In genomic region chr2:92432299-92433295, GRCm38 (mm10) we compare ENCODE assay signal across 8 mouse cellular contexts. TPM values are rescaled to one million over a fixed set of nuclear protein-coding genes. Genes with fewer than 3 reads are reported as not detected.
DNase-seq lines count a peak whose midpoint lies in the region; ATAC-seq and TF ChIP-seq lines count a peak whose summit lies in the region.

No protein-coding gene starts in this region.

- H3K4me1 ChIP-seq in intestine, postnatal 0 days (replicated peaks; ENCODE audit: control insufficient read depth, insufficient read depth, low read length), result peaks cover 8% of the 10 kb centered on the region
- H3K4me1 ChIP-seq in liver, embryonic 16.5 days (ENCODE audit: control insufficient read depth, low read depth, low read length), result peaks cover 61% of the 10 kb centered on the region
- H3K4me1 ChIP-seq in stomach, embryonic 14.5 days (ENCODE audit: control insufficient read depth, insufficient read depth, low read length), result peaks cover 51% of the 10 kb centered on the region

- no peaks in the 10 kb centered on the region for H3K27me3 ChIP-seq in intestine, postnatal 0 days (replicated peaks; ENCODE audit: control insufficient read depth, insufficient read depth, low read length)
- no peaks in the 10 kb centered on the region for H3K27me3 ChIP-seq in liver, embryonic 16.5 days (ENCODE audit: control insufficient read depth, insufficient read depth, low read depth, low read length)
- no peaks in the 10 kb centered on the region for H3K27me3 ChIP-seq in stomach, embryonic 14.5 days (ENCODE audit: control insufficient read depth, insufficient read depth, low read length)

- no peaks in the 10 kb centered on the region for H3K9me3 ChIP-seq in intestine, postnatal 0 days (ENCODE audit: control insufficient read depth)
- no peaks in the 10 kb centered on the region for H3K9me3 ChIP-seq in liver, embryonic 16.5 days (replicated peaks; ENCODE audit: control insufficient read depth, low read length)
- H3K9me3 ChIP-seq in stomach, embryonic 14.5 days (ENCODE audit: control insufficient read depth, low read depth, low read length), result no peaks in the 10 kb centered on the region

- no peak for TF ChIP-seq CTCF in intestine, postnatal 0 days (IDR thresholded peaks at IDR 0.05; ENCODE audit: low read depth)

- H3K27ac ChIP-seq in intestine, postnatal 0 days (ENCODE audit: low read depth, low read length), result peak overlapping the region; percentile 54; the same call in 1 of the 2 replicates
- H3K27ac ChIP-seq in liver, embryonic 16.5 days (ENCODE audit: low read length), result peak overlapping the region; percentile 57
- no peak overlapping the region; the same call in 1 of the 2 replicates for H3K27ac ChIP-seq in stomach, embryonic 14.5 days (ENCODE audit: low read length)

- peak; percentile 55 to 82 for DNase-seq in adrenal gland, adult (ENCODE audit: inconsistent age in 2 of 2, low spot score in 1 of 2)
- no peak for DNase-seq in adrenal gland, adult 8-10 months
- peak; percentile 72 to 79 for DNase-seq in adrenal gland, postnatal 36 days
- peak; percentile 74 for DNase-seq in gastrocnemius, postnatal 10 days
- no peak for DNase-seq in embryo, embryonic 11 days

- no peaks in the 10 kb centered on the region for H3K36me3 ChIP-seq in intestine, postnatal 0 days (ENCODE audit: control insufficient read depth, insufficient read depth)
- H3K36me3 ChIP-seq in liver, embryonic 16.5 days (ENCODE audit: control insufficient read depth, insufficient read depth), result no peaks in the 10 kb centered on the region
- H3K36me3 ChIP-seq in stomach, embryonic 14.5 days (ENCODE audit: control insufficient read depth, insufficient read depth, low read length), result no peaks in the 10 kb centered on the region

- H3K4me2 ChIP-seq in intestine, postnatal 0 days (replicated peaks; ENCODE audit: low read depth), result peak overlapping the region; percentile 90
- H3K4me2 ChIP-seq in liver, embryonic 16.5 days (ENCODE audit: low read depth, low read length), result peak overlapping the region; percentile 98
- peak overlapping the region; percentile 91 for H3K4me2 ChIP-seq in stomach, embryonic 14.5 days (replicated peaks; ENCODE audit: low read depth, low read length)

- 25% methylated on average over 17 of the region's 17 CpGs for WGBS in intestine, postnatal 0 days
- WGBS in liver, embryonic 16.5 days (ENCODE audit: insufficient replicate concordance), result 38% methylated on average over 17 of the region's 17 CpGs
- WGBS in stomach, embryonic 14.5 days, result 40% methylated on average over 17 of the region's 17 CpGs

- H3K9ac ChIP-seq in intestine, postnatal 0 days (ENCODE audit: low read depth, low read length), result peak overlapping the region; percentile 89
- peak overlapping the region; percentile 84 for H3K9ac ChIP-seq in liver, embryonic 16.5 days (ENCODE audit: low read depth, low read length)
- H3K9ac ChIP-seq in stomach, embryonic 14.5 days (replicated peaks; ENCODE audit: low read depth, low read length), result peak overlapping the region; percentile 79; the same call in 1 of the 2 replicates

- peak overlapping the region; percentile 88 for H3K4me3 ChIP-seq in intestine, postnatal 0 days (ENCODE audit: low read depth, low read length)
- H3K4me3 ChIP-seq in liver, embryonic 16.5 days (ENCODE audit: low read depth, low read length), result peak overlapping the region; percentile 82
- peak overlapping the region; percentile 85 for H3K4me3 ChIP-seq in stomach, embryonic 14.5 days (ENCODE audit: low read depth, low read length)

- no peak for ATAC-seq in intestine, postnatal 0 days
- ATAC-seq in liver, embryonic 16.5 days (ENCODE audit: low read depth), result peak; percentile 2; the same call in 1 of the 2 replicates
- no peak for ATAC-seq in stomach, embryonic 14.5 days (ENCODE audit: insufficient number of reproducible peaks, insufficient read depth, low FRiP score, low read depth)

RNA-seq across cellular contexts. Expression of gene Cry2, which starts 1.2 kb away (rescaled TPM):
- 10 to 100 TPM; 44.0 to 57.9 (median 47.5) TPM for total RNA-seq in adrenal gland, adult 8-10 months (2022)
- total RNA-seq in adrenal gland, postnatal 36 days (2021), result 10 to 100 TPM; 38.4 to 47.8 TPM
- 10 to 100 TPM; 35.7 to 42.7 TPM for total RNA-seq in gastrocnemius, postnatal 10 days (2021)
- polyA plus RNA-seq in intestine, postnatal 0 days (2015; fragmentation: Nextera tagmentation; extraction: Ambion mirVana), result 10.0 and 11.7 TPM in 2 replicates
- 13.6 and 15.0 TPM in 2 replicates for polyA plus RNA-seq in liver, embryonic 16.5 days (2015; fragmentation: Nextera tagmentation; extraction: Ambion mirVana)
- 24.2 and 25.7 TPM in 2 replicates for polyA plus RNA-seq in stomach, embryonic 14.5 days (2014; fragmentation: Nextera tagmentation; extraction: Ambion mirVana)

RNA-seq across cellular contexts. Expression of gene Slc35c1, which starts 27.7 kb away (rescaled TPM):
- total RNA-seq in adrenal gland, adult 8-10 months (2022), result 10 to 100 TPM; 15.7 to 24.0 (median 19.6) TPM
- total RNA-seq in adrenal gland, postnatal 36 days (2021), result 10 to 100 TPM; 14.8 to 24.3 TPM
- 1 to 10 TPM; 5.9 to 6.7 TPM for total RNA-seq in gastrocnemius, postnatal 10 days (2021)
- 51.9 and 59.2 TPM in 2 replicates for polyA plus RNA-seq in intestine, postnatal 0 days (2015; fragmentation: Nextera tagmentation; extraction: Ambion mirVana)
- 10.2 and 12.3 TPM in 2 replicates for polyA plus RNA-seq in liver, embryonic 16.5 days (2015; fragmentation: Nextera tagmentation; extraction: Ambion mirVana)
- polyA plus RNA-seq in stomach, embryonic 14.5 days (2014; fragmentation: Nextera tagmentation; extraction: Ambion mirVana), result 19.2 and 21.7 TPM in 2 replicates

RNA-seq across cellular contexts. Expression of gene Mapk8ip1, which starts 31.5 kb away (rescaled TPM):
- total RNA-seq in adrenal gland, adult 8-10 months (2022), result 10 to 100 TPM; 34.6 to 43.3 (median 38.7) TPM
- total RNA-seq in adrenal gland, postnatal 36 days (2021), result 10 to 100 TPM; 30.9 to 35.1 TPM
- 10 to 100 TPM; 24.1 to 27.2 TPM for total RNA-seq in gastrocnemius, postnatal 10 days (2021)
- 7.2 and 7.4 TPM in 2 replicates for polyA plus RNA-seq in intestine, postnatal 0 days (2015; fragmentation: Nextera tagmentation; extraction: Ambion mirVana)
- 1.2 and 1.8 TPM in 2 replicates for polyA plus RNA-seq in liver, embryonic 16.5 days (2015; fragmentation: Nextera tagmentation; extraction: Ambion mirVana)
- polyA plus RNA-seq in stomach, embryonic 14.5 days (2014; fragmentation: Nextera tagmentation; extraction: Ambion mirVana), result 11.3 and 12.7 TPM in 2 replicates

RNA-seq across cellular contexts. Expression of gene 1700029I15Rik, which starts 50.3 kb away (rescaled TPM):
- total RNA-seq in adrenal gland, adult 8-10 months (2022), result 10 to 100 TPM in 2 of 4 experiments, 1 to 10 TPM in 2; 8.0 to 18.6 (median 10.3) TPM
- total RNA-seq in adrenal gland, postnatal 36 days (2021), result 10 to 100 TPM in 1 of 2 experiments, 1 to 10 TPM in 1; 6.2 to 10.0 TPM
- 1 to 10 TPM in 1 of 2 experiments, under 1 TPM in 1; 0.80 to 1.9 TPM for total RNA-seq in gastrocnemius, postnatal 10 days (2021)
- 2.1 and 3.1 TPM in 2 replicates for polyA plus RNA-seq in intestine, postnatal 0 days (2015; fragmentation: Nextera tagmentation; extraction: Ambion mirVana)
- 1.1 and 1.5 TPM in 2 replicates for polyA plus RNA-seq in liver, embryonic 16.5 days (2015; fragmentation: Nextera tagmentation; extraction: Ambion mirVana)
- 1.4 and 2.6 TPM in 2 replicates for polyA plus RNA-seq in stomach, embryonic 14.5 days (2014; fragmentation: Nextera tagmentation; extraction: Ambion mirVana)

RNA-seq across cellular contexts. Expression of gene Large2, which starts 57.9 kb away (rescaled TPM):
- total RNA-seq in adrenal gland, adult 8-10 months (2022), result 1 to 10 TPM in 3 of 4 experiments, under 1 TPM in 1; 0.40 to 4.6 (median 2.1) TPM
- 1 to 10 TPM in 1 of 2 experiments, under 1 TPM in 1; 0.79 to 2.4 TPM for total RNA-seq in adrenal gland, postnatal 36 days (2021)
- total RNA-seq in gastrocnemius, postnatal 10 days (2021), result under 1 TPM; 0.40 to 0.70 TPM
- polyA plus RNA-seq in intestine, postnatal 0 days (2015; fragmentation: Nextera tagmentation; extraction: Ambion mirVana), result 8.3 and 9.1 TPM in 2 replicates
- 2.5 and 3.5 TPM in 2 replicates for polyA plus RNA-seq in liver, embryonic 16.5 days (2015; fragmentation: Nextera tagmentation; extraction: Ambion mirVana)
- 14.8 and 14.9 TPM in 2 replicates for polyA plus RNA-seq in stomach, embryonic 14.5 days (2014; fragmentation: Nextera tagmentation; extraction: Ambion mirVana)

Comparison
In these comparisons a context has a peak if more than half of its experiments do, and no peak if none do; other contexts are left out.
1. DNase-seq: peak in adrenal gland, adult (2 of 2), adrenal gland, postnatal 36 days (2 of 2) and gastrocnemius, postnatal 10 days (single experiment); none in adrenal gland, adult 8-10 months (single experiment) and embryo, embryonic 11 days (single experiment).
2. Peak in every context shown above with its lines, with median percentiles within 50 percentile points of each other: H3K4me2 ChIP-seq, H3K4me3 ChIP-seq and H3K9ac ChIP-seq.